Mouse (Mus musculus): ENCODE measurements around the gene Casd1.

DNA sequence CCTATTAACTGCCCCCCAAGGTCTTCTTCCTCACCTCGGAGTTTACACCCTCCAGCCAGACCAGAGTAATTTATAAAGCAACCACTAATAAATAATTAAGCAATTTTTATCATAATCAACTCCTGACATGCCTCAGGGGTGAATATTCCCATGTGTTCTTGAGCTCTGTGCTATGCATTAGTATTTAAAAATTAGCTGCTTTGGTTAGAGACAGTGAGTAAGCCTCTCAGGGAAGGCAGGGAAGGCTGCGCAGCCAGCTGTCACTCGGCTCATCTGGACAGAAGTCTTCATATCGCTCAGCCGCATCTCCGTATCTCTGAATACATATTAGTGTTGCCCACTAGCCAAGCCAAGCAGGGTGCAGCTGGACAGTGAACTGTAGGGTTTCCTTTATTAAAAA is 45.3 kb upstream of the Casd1 start:
- TF ChIP-seq CTCF (conservative IDR thresholded peaks at IDR 0.05; ENCODE audit: insufficient read depth, insufficient read length, low read depth, low read length) (no peak), POLR2A (IDR thresholded peaks at IDR 0.05; ENCODE audit: low read depth, low read length) (no peak)

Data from kidney, adult 2 months (tissue).